Mouse (Mus musculus): Measurements from ENCODE around the gene Vps8.

DNA sequence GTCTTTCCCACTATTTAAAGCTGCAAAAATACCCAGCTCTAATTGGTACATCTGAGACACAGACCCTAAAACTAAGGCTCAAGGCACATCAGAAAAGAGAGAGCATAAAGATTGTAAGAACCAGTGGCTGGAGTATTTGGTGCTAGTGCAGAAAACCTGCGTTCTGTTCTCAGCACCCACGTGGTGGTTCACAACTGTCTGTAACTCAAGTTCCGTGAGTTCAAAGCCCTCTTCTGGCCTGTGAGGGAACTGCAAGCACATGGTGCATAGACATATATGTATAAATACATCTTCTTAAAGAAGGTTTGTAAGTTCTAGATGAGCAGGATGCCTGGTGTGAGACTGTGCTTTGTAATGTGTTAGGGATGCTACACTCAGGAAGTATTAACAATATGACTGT, 8.7 kb downstream of the Vps8 start:
- TF ChIP-seq POLR2A (IDR thresholded peaks at IDR 0.05; ENCODE audit: insufficient read length, low read depth): no peak
- TF ChIP-seq MYOD1 (IDR thresholded peaks at IDR 0.05; ENCODE audit: control insufficient read depth in 1 of 3, insufficient read length in 2 of 3, low read depth in 2 of 3): no peak
- no peak for TF ChIP-seq USF1 (IDR thresholded peaks at IDR 0.05; ENCODE audit: low read depth)
- no peak for TF ChIP-seq MAX (IDR thresholded peaks at IDR 0.05; ENCODE audit: low read depth)
